Mouse (Mus musculus): ENCODE data around the gene Nisch. TPM values are rescaled to one million over a fixed set of nuclear protein-coding genes. Genes with fewer than 3 reads are reported as not detected.

Nisch gene
- polyA plus RNA-seq, 1 experiment from 2014 or later, result 377 TPM

- no peak overlapping the region for H3K4me3 ChIP-seq (ENCODE audit: low read length)
- WGBS, result 44% methylated on average over 6 of the region's 6 CpGs
- H3K27me3 ChIP-seq (ENCODE audit: control insufficient read depth, insufficient read depth, low read depth, low read length), result no peaks in the 10 kb centered on the region
- H3K4me2 ChIP-seq (ENCODE audit: low read depth, low read length), result no peak overlapping the region
- no peak for ATAC-seq (ENCODE audit: low read depth)
- H3K36me3 ChIP-seq (ENCODE audit: control insufficient read depth, insufficient read depth, low read length), result no peaks in the 10 kb centered on the region
- H3K4me1 ChIP-seq (replicated peaks; ENCODE audit: control insufficient read depth, insufficient read depth, low read length), result peaks cover 28% of the 10 kb centered on the region
- no peaks in the 10 kb centered on the region for H3K9me3 ChIP-seq (ENCODE audit: control insufficient read depth, low read length)
- H3K9ac ChIP-seq (ENCODE audit: low read length), result no peak overlapping the region
- peak overlapping the region; percentile 54 for H3K27ac ChIP-seq (ENCODE audit: low read length)
These were observed 11.5 kb upstream of the Nisch start for GRCm38 (mm10) chr14:31228234-31228633.

GRCm38 (mm10) chr14:31226978-31227377 lies 10.2 kb upstream of the Nisch start:
- Histone ChIP-seq H3K4me2 (ENCODE audit: low read depth, low read length) (no peak overlapping the region), H3K4me1 (replicated peaks; ENCODE audit: control insufficient read depth, insufficient read depth, low read length) (peaks cover 28% of the 10 kb centered on the region), H3K4me3 (ENCODE audit: low read length) (no peak overlapping the region), H3K27me3 (ENCODE audit: control insufficient read depth, insufficient read depth, low read depth, low read length) (no peaks in the 10 kb centered on the region), H3K36me3 (ENCODE audit: control insufficient read depth, insufficient read depth, low read length) (no peaks in the 10 kb centered on the region), H3K9me3 (ENCODE audit: control insufficient read depth, low read length) (no peaks in the 10 kb centered on the region), H3K27ac (ENCODE audit: low read length) (peak overlapping the region; percentile 54), H3K9ac (ENCODE audit: low read length) (peak overlapping the region; percentile 25; the same call in 1 of the 2 replicates)
- ATAC-seq (ENCODE audit: low read depth), result peak; percentile 94
- 12% methylated on average over 4 of the region's 4 CpGs for WGBS

GRCm38 (mm10) chr14:31217666-31218065 lies 920 bp upstream of the Nisch start, which contains the start of gene Sema3g:
Sema3g (plus strand) TSS chr14:31217860.
- WGBS, result 4% methylated on average over 11 of the region's 11 CpGs
- Histone ChIP-seq H3K9ac (ENCODE audit: low read length) (peak within 1 kb of the TSS; percentile 45), H3K4me1 (replicated peaks; ENCODE audit: control insufficient read depth, insufficient read depth, low read length) (peaks cover 14% of the 10 kb centered on the region), H3K27ac (ENCODE audit: low read length) (peak within 1 kb of the TSS; percentile 51), H3K27me3 (ENCODE audit: control insufficient read depth, insufficient read depth, low read depth, low read length) (no peaks in the 10 kb centered on the region), H3K4me3 (ENCODE audit: low read length) (peak within 1 kb of the TSS; percentile 36), H3K9me3 (ENCODE audit: control insufficient read depth, low read length) (no peaks in the 10 kb centered on the region), H3K36me3 (ENCODE audit: control insufficient read depth, insufficient read depth, low read length) (no peaks in the 10 kb centered on the region), H3K4me2 (ENCODE audit: low read depth, low read length) (peak within 1 kb of the TSS; percentile 48)
- peak; percentile 80 for ATAC-seq (ENCODE audit: low read depth)

DNA sequence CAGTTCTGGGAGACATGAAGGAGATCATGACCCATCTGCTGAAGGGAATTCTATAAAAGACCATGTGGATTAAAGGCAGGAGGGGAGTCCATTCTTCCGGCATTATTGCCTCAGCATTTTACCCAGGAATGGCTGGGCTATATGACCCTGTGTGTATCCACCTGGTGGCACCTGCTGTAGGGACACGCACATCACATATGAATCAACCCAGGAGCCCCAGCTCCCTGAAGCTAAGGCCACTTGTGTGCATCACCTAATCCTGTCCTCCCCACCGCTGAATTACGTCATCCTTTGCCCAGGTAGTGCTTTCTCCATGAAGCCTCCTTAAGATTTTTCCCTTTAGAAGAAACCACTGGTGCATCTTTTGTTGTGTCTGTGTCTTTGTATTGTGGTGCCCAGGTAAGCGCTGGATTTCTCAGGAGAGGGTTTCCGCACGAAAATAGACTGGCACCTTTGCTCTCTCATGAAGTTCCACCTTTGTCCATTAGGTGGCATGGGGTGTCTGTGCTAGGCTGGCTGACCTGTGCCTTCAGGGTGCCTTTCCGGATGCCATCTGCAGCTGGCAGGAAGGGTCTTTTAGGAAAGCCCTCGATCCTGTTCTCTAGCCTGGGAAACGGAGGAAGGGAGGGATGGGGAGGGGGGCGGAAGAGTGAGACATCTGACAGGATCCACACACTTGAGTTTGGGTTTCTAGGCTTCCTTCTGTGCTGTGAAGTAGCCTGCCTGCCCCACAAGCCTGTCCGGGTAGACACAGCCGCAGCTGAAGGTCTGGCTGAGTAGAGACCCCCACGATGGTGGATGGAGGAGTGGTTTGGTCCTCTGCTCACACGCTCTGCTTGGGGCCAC lies 1.4 kb downstream of the Nisch start:
- Histone ChIP-seq H3K4me3 (ENCODE audit: low read length) (no peak overlapping the region), H3K9me3 (ENCODE audit: control insufficient read depth, low read length) (no peaks in the 10 kb centered on the region), H3K36me3 (ENCODE audit: control insufficient read depth, insufficient read depth, low read length) (no peaks in the 10 kb centered on the region), H3K9ac (ENCODE audit: low read length) (peak overlapping the region; percentile 44), H3K4me2 (ENCODE audit: low read depth, low read length) (peak overlapping the region; percentile 21; the same call in 1 of the 2 replicates), H3K27me3 (ENCODE audit: control insufficient read depth, insufficient read depth, low read depth, low read length) (no peaks in the 10 kb centered on the region), H3K4me1 (replicated peaks; ENCODE audit: control insufficient read depth, insufficient read depth, low read length) (peaks cover 21% of the 10 kb centered on the region), H3K27ac (ENCODE audit: low read length) (0 out of 2 replicates have a peak overlapping the region, but pooled peaks have one; percentile 37)
- WGBS, result 25% methylated on average over 15 of the region's 15 CpGs
- ATAC-seq (ENCODE audit: low read depth), result peak; percentile 66

GRCm38 (mm10) chr14:31214684-31215083 lies 2.1 kb downstream of the Nisch start:
- H3K4me2 ChIP-seq (ENCODE audit: low read depth, low read length), result no peak overlapping the region
- no peak for ATAC-seq (ENCODE audit: low read depth)
- WGBS, result 55% methylated on average over 3 of the region's 3 CpGs
- no peaks in the 10 kb centered on the region for H3K9me3 ChIP-seq (ENCODE audit: control insufficient read depth, low read length)
- H3K27ac ChIP-seq (ENCODE audit: low read length), result no peak overlapping the region
- H3K9ac ChIP-seq (ENCODE audit: low read length), result no peak overlapping the region
- H3K27me3 ChIP-seq (ENCODE audit: control insufficient read depth, insufficient read depth, low read depth, low read length), result no peaks in the 10 kb centered on the region
- no peak overlapping the region for H3K4me3 ChIP-seq (ENCODE audit: low read length)
- peaks cover 21% of the 10 kb centered on the region for H3K4me1 ChIP-seq (replicated peaks; ENCODE audit: control insufficient read depth, insufficient read depth, low read length)
- H3K36me3 ChIP-seq (ENCODE audit: control insufficient read depth, insufficient read depth, low read length), result no peaks in the 10 kb centered on the region

GRCm38 (mm10) chr14:31213868-31214267 lies 2.9 kb downstream of the Nisch start:
- Histone ChIP-seq H3K9me3 (ENCODE audit: control insufficient read depth, low read length) (no peaks in the 10 kb centered on the region), H3K4me3 (ENCODE audit: low read length) (no peak overlapping the region), H3K27me3 (ENCODE audit: control insufficient read depth, insufficient read depth, low read depth, low read length) (no peaks in the 10 kb centered on the region), H3K4me2 (ENCODE audit: low read depth, low read length) (no peak overlapping the region), H3K27ac (ENCODE audit: low read length) (no peak overlapping the region), H3K9ac (ENCODE audit: low read length) (no peak overlapping the region), H3K36me3 (ENCODE audit: control insufficient read depth, insufficient read depth, low read length) (no peaks in the 10 kb centered on the region), H3K4me1 (replicated peaks; ENCODE audit: control insufficient read depth, insufficient read depth, low read length) (peaks cover 21% of the 10 kb centered on the region)
- 57% methylated on average over 8 of the region's 8 CpGs for WGBS
- ATAC-seq (ENCODE audit: low read depth), result no peak

- Histone ChIP-seq H3K4me1 (replicated peaks; ENCODE audit: control insufficient read depth, insufficient read depth, low read length) (peaks cover 21% of the 10 kb centered on the region), H3K4me2 (ENCODE audit: low read depth, low read length) (no peak overlapping the region), H3K27ac (ENCODE audit: low read length) (no peak overlapping the region), H3K27me3 (ENCODE audit: control insufficient read depth, insufficient read depth, low read depth, low read length) (no peaks in the 10 kb centered on the region), H3K4me3 (ENCODE audit: low read length) (no peak overlapping the region), H3K9me3 (ENCODE audit: control insufficient read depth, low read length) (no peaks in the 10 kb centered on the region), H3K9ac (ENCODE audit: low read length) (no peak overlapping the region), H3K36me3 (ENCODE audit: control insufficient read depth, insufficient read depth, low read length) (no peaks in the 10 kb centered on the region)
- no peak for ATAC-seq (ENCODE audit: low read depth)
- WGBS, result 57% methylated on average over 3 of the region's 3 CpGs
These were observed 4.2 kb downstream of the Nisch start for GRCm38 (mm10) chr14:31212499-31212898.

- H3K9me3 ChIP-seq (ENCODE audit: control insufficient read depth, low read length), result no peaks in the 10 kb centered on the region
- peaks cover 25% of the 10 kb centered on the region for H3K4me1 ChIP-seq (replicated peaks; ENCODE audit: control insufficient read depth, insufficient read depth, low read length)
- no peaks in the 10 kb centered on the region for H3K27me3 ChIP-seq (ENCODE audit: control insufficient read depth, insufficient read depth, low read depth, low read length)
- H3K9ac ChIP-seq (ENCODE audit: low read length), result no peak overlapping the region
- no peaks in the 10 kb centered on the region for H3K36me3 ChIP-seq (ENCODE audit: control insufficient read depth, insufficient read depth, low read length)
- H3K4me2 ChIP-seq (ENCODE audit: low read depth, low read length), result no peak overlapping the region
- H3K27ac ChIP-seq (ENCODE audit: low read length), result no peak overlapping the region
- no peak for ATAC-seq (ENCODE audit: low read depth)
- H3K4me3 ChIP-seq (ENCODE audit: low read length), result no peak overlapping the region
- 79% methylated on average over 6 of the region's 6 CpGs for WGBS
These were observed 4.9 kb downstream of the Nisch start for GRCm38 (mm10) chr14:31211854-31212253.

DNA sequence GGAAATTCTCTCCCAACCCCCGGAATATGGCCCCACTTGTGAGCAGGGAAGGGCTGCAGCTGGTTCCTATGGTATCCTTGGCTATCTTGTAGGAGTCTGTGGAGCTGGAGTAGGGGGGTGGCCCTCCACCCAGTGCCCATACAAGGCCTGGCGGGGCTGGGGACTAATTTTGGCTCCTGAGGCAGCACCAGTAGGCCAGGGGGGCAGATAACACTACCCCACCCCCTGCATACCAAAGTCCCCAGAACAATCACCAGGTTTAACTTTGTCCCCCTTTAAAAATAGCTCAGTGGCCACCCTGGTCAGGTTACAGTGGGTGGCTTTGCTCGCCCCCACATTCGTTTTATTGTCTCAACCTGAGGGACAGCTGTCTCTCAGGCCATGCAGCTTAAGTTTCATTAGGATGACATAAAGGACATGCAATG lies 7.6 kb downstream of the Nisch start:
- H3K27ac ChIP-seq (ENCODE audit: low read length), result no peak overlapping the region
- no peaks in the 10 kb centered on the region for H3K27me3 ChIP-seq (ENCODE audit: control insufficient read depth, insufficient read depth, low read depth, low read length)
- no peak for ATAC-seq (ENCODE audit: low read depth)
- H3K4me3 ChIP-seq (ENCODE audit: low read length), result no peak overlapping the region
- H3K4me1 ChIP-seq (replicated peaks; ENCODE audit: control insufficient read depth, insufficient read depth, low read length), result peaks cover 24% of the 10 kb centered on the region
- WGBS, result 74% methylated on average over 4 of the region's 4 CpGs
- peaks cover under 1% of the 10 kb centered on the region for H3K36me3 ChIP-seq (ENCODE audit: control insufficient read depth, insufficient read depth, low read length)
- no peak overlapping the region for H3K4me2 ChIP-seq (ENCODE audit: low read depth, low read length)
- no peak overlapping the region for H3K9ac ChIP-seq (ENCODE audit: low read length)
- no peaks in the 10 kb centered on the region for H3K9me3 ChIP-seq (ENCODE audit: control insufficient read depth, low read length)

Measured in lung, embryonic 16.5 days (tissue).